Mouse (Mus musculus) cerebellum, postnatal 10 days (tissue): ENCODE measurements at regions not wholly inside any gene's neighbourhood (a gene's known extent, or its start where the extent isn't known, plus 50 kb on each side); places are given as distances from the start of the nearest gene placed in this dataset.

Source experiments
- DNase-seq, 2 experiments: peaks; one replicate each; pipeline ENCODE4 v3.0.0; 2021; ENCODE audit warnings: mixed read lengths in 2 of 2

- peak; percentile 68 to 80 for DNase-seq
Measured at GRCm38 (mm10) chr4:73542331-73542730, 65.3 kb upstream of the Gm11238 start.

GRCm38 (mm10) chr4:73531604-73532003 is 76.1 kb upstream of the Gm11238 start:
- DNase-seq: no peak

DNA sequence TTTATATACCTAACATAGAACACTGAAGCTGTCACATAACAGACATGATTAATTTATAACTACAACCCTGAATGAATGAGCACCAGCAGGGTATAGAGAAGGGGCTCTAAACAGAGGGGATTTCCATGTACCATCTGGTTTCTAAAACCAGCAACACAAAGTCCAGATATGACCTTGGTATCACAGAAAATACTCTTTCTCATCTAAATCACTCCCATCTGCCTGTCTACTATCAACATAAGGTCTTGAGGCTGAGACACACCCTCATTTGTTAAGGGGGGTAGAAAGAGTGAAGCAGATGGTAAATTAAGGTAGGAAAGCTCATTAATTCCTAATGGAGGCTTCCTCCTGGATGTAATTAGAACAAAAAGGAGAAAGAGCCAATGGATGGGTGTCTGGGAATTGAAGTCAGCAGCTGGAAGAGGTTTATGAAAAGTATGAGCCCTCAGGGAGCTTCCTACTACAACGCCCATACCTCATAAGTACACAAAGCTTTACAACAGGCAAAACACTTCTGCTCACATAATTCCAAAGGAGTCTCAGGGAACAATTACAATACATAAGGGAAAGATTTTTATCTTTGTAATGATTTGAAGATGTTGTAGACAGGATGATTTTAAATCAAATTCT is 83.0 kb upstream of the Gm11238 start:
- no peak for DNase-seq

DNA sequence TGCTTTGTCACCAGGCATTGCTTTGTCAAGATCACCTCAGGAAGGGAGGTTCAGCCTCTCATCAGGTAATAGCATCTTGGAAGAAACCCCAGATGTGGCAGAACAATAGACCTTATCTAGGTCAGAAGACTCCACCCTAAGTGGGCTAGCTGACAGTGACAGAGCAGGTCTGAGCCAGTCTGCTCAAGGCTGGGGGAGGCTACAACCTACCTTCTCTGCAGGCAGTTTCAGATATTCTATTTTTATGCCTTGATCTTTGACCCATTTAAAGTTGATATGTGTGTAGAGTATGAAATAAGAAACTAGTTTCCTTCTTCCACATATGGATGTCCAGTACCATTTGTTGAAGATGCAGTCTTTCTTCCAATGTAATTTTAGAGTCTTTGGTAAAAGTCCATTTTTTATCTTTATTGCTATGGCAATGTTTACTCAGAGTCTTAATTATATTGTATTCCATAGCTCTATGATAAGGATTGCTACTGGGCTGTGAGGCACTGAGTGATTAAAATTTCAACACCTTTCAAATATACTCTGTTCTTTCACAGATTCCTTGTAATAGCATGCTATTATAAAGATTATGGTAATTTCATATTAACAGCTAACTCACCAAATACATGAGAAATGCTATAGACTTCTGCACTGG is 88.8 kb upstream of the Gm11238 start:
- no peak for DNase-seq

- DNase-seq: no peak
Measured at GRCm38 (mm10) chr4:73517559-73517958, 90.1 kb upstream of the Gm11238 start.

DNA sequence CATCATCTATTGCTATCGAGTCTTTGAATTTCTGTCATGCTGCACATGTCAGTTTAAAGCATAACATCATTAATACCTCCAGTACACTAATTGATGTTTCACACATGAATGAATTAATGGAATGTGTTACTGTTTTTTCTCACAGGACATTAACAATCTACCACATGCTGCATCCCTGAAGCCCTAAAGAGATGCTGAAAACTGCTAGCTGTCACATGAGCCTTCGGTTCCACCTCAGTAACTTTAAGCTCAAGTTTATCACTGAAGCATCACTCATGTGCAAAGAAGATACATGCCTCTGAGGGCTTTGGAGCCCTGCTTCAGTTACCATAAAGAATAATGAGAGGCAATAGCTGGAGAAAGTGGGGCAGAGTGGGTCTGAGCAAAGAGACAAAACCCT is 91.0 kb upstream of the Gm11238 start:
- no peak for DNase-seq

- no peak for DNase-seq
Measured at GRCm38 (mm10) chr4:73506860-73507259, 100.8 kb upstream of the Gm11238 start.

DNA sequence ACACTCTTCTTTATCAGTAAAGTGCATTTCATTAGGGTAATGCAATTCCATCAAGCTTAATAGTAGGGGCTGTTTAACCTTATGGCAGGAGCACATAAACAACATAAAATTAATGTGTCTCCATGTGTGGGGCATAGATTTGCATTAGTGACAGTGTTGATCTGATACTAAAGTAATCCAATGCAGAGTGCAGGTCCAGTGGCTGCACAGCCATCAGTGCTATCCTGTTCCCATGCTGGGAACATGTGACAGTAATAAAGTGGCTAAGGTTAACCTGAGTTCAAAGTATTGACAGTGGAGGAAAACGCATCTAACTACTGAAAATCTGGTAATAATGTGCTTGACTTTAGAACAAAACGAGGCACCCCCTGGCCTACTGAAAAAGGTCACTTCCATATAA is 84.3 kb upstream of the Gm11487 start:
- DNase-seq: no peak

DNA sequence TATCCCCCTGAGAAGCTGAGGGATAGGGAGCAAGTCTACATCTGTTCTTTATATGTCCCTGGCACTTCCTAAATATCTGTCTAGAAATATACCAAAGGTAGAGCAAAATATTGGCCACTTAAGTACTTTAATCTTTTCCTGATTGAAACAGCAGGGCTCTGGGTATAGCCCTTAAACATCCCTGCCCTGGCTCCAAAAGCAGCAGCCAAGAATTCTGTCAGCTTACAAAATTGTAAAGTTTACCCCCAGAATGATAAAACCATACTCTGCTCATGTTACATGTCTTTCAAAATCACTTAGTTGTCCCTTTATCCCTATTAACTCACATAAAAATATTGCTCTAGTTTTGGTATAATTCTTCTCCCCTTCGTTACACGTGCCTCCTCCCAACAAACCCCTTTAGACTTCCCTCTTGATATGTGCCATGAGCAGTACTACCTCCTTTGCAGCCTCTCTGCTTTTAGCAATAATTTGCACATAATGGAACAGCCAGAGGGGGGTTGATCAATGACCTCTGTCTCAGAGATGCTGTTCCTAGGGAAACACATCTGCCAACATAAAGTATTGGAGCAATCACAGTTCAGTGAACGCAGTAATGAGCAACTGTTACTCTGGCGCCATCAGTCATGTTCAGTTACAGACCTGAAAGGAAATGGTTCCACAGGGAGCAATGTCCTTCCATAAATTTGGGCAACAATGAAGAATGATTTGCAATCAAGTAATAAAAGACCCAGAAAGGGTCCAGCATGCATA is 83.6 kb upstream of the Gm11487 start:
- DNase-seq: no peak

DNA sequence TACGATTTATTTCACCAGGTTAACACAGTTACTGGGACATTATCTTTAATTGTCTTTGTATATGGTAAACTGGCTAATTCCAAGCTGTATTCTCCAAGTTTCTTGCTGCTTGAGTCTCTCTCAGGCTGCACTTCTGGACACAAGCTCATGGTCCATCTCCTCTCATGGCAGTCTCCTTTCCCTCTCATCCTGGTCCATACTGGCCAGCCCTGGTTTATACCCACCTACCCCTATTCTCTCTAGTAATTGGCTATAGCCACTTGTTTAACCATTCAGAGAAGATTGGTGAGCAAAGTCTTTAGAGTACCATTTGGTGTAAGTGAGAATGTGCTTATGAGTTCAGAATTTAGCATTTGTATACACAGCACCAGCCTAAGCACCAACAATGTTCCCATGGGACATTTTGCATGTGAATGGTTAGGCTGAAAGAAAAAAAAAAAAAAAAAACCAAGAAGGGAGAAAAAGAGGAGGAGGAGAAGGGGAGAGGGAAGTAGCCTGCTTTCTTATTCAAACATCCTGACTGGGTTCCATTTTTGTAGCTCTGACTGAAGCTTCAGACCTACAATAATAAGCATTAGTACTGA is 63.2 kb upstream of the Gm11487 start:
- no peak for DNase-seq
